Mouse (Mus musculus) left cerebral cortex, postnatal 14 days (tissue): ENCODE measurements around the gene Pawr. TPM values are rescaled to one million over a fixed set of nuclear protein-coding genes. Genes with fewer than 3 reads are reported as not detected.
A peak's percentile ranks its signal among the peaks of the same experiment; 100 is the strongest.
"Not testable (repeated sequence)": the region's sequence is repeated elsewhere in the genome, so short reads cannot be mapped to it uniquely, and the experiment has no call there.

ENCODE experiments used
- DNase-seq, 2 experiments: peaks; one replicate each; pipeline ENCODE4 v3.0.0; 2021 to 2022; ENCODE audit warnings: low spot score in 2 of 2, mixed read lengths in 1 of 2
- intact Hi-C: fragments of 180-260 bp; cut with DNase I; formaldehyde crosslinking; loops from one replicate; pipeline ENCODE4 v1.15.1; 2025
- total RNA-seq, 2 experiments: library from RNA; stranded (reverse); gene quantifications; 2 replicates each; pipeline ENCODE4 v1.2.3; 2021

Pawr gene
- total RNA-seq, 2 experiments from 2014 or later, result 2.6 to 3.2 TPM

DNA sequence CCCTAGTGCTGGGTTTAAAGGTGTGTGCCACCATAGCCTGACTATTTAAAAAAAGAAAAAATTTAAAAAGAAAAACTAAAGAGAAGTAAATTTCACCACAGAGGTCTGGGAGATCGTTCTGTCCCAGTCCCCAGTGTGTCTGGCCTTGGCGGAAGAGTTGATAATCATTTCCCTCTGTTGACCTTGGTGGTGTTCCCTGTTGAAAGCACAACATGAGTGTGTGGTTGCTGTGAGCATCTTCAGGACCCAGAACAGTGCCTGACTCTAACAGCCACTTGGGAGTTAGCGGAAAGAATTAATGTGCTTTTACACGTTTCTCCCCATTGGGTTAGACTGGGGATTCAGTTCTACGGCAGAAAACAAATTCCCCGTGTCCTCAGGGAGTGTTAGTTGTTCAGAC lies 77.1 kb downstream of the Pawr start:
- DNase-seq, result no peak
- intact Hi-C loops, result no loop called here

DNA sequence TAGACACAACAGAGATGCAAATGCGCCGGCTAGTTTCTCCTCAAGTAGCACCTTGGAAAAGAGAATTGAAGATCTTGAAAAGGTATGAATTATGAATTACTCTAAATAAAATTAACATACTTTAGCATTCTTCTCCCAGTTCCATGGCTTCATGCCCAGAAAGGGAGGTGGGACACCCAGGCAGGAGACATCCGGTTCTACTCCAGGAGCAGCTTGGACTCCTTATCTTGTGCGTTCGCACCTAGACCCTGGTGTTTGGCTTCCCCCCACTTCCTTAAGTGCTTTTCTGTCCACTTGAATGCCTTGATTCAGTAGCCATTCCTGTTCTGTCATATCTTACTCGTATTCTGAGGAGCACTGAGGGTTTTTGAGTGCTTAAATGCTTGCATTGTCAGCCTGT lies 77.6 kb downstream of the Pawr start:
- no peak for DNase-seq
- intact Hi-C loops, result no loop called here

DNA sequence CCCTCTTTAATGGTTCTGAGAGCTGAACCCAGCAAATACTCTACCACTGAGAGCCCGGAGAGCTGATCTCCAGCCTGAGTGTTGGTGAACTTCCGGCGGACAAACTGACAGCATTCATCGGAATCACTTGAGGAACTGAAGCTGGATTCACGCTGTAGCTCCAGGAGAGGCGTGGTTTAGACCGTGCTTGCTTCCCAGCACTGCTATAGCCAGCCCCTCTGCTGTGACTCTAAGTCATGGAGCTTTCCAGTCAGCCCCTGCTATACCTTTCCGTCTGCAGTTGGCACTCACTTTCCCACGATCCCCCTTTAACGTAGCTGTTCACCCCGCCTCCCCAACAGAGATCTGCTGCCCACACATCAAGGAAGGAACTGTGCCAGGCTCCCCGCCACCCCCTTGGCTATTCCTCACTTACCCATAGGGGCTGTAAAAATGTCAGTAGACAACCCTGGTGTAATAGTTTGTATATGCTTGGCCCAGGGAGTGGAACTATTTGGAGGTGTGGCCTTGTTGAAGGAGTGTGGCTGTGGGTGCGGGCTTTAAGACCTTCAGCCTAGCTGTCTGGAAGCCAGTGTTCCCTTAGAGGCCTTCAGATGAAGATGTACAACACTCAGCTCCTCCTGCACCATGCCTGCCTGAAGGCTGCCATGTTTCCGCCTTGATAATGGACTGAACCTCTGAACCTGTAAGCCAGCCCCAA lies 83.2 kb downstream of the Pawr start:
- no peak for DNase-seq
- intact Hi-C loops, result loop anchor here (10.0 kb wide), 1 partner anchor 90 kb away; no protein-coding TSS in a partner anchor

DNA sequence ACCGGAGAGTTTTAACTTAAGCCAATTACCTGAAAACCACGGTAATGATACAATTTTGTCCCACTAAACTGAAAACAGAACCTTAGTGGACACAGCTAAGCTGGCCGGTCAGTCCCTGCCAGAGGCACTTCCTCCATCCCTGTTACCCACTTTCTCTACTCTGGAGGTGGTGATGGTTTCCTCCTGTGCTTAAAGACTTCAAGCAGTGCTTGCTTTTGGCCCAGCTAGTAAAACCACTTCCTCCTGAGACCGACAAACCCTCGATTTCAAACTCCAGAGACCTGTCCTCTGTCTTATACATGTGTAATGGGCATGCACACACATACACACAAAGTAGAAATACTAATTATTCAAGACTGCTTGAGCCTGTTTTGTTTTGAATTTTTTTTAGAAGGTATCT lies 85.5 kb downstream of the Pawr start:
- no peak for DNase-seq
- intact Hi-C loops, result loop anchor here (10.0 kb wide), 1 partner anchor 93 kb away; no protein-coding TSS in a partner anchor

DNA sequence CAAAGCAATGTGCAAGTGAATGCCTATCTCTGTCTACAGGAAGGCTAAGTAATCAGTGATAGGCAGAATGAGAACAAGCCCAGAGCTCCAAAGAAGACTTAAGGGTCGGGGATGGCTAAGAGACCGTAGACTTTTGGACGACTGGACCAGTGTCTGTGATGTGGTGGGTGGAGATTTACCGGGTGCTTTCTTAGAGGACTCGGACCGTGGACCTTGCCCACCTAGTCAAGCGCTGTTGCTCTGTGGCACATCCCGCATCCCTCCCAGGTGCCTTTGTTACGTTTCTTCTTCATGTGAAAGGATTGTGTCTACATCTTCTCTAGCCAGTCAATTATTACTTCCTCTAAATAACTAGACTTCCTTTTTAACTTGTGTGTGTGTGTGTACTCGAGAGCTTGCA lies 98.6 kb downstream of the Pawr start:
- intact Hi-C loops, result loop anchor here (10.0 kb wide), 1 partner anchor 496 kb away; no protein-coding TSS in a partner anchor
- DNase-seq, result no peak

DNA sequence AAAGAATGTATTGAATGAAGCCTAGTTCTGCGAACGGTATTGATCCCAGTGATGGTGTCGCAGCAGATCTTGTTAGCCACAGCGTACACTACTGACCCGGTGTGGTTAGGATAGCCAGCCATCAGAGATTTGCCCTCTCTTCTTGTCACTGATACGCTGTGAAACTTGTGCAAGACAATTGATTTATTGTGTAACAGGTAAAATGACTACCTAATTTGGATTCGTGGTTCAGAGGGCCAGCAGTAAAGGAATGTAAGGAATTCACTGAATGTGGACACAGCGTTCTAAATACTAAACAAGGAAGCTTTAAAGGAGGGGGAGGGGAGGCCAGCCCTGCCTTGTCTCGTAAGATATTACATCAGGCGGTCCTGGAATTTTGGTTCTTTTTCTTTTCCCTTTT lies 100.3 kb downstream of the Pawr start:
- no peak for DNase-seq
- intact Hi-C loops, result loop anchor here (10.0 kb wide), 1 partner anchor 497 kb away; no protein-coding TSS in a partner anchor

DNA sequence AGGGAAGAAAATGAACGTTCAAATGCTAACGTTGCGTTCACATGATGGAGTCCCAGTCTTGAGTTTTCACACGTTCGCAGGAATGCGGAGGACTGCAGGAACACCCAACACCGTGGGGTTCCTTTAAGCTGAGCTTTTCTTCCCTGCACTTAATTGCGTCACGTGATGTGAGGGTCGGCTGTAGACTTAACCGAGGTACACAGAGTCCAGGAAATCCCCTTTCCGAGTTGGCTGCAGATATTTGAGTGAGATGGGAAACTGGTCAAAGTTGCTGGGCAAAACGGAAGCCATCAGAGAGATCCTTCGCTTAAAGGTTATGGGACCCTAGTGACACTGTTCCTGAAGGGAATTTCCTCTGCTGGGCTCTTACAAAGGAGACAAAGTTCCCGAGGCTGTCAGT lies 102.1 kb downstream of the Pawr start:
- intact Hi-C loops, result loop anchor here (10.0 kb wide), 1 partner anchor 499 kb away; no protein-coding TSS in a partner anchor
- DNase-seq, result no peak

DNA sequence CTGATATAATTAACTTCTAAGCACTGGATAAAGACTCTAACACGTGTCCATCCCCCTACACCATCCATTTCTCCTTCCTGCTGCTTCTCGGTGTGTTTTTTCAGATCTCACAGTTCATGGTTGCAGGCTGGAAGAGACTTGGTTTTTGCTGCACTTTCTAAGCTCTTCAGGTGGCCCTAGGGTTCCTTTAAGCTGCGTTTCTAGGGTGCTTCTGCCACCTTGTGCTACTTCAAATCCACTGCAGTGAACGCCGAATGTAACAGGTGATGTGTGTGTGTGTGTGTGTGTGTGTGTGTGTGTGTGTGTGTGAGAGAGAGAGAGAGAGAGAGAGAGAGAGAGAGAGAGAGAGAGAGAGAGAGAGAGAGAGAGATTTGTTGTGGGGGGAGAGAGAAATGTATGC lies 103.7 kb downstream of the Pawr start:
- intact Hi-C loops, result loop anchor here (2.0 to 10.0 kb wide), 2 partner anchors 135 to 501 kb away; no protein-coding TSS in a partner anchor
- peak; percentile 57 to 65 for DNase-seq

DNA sequence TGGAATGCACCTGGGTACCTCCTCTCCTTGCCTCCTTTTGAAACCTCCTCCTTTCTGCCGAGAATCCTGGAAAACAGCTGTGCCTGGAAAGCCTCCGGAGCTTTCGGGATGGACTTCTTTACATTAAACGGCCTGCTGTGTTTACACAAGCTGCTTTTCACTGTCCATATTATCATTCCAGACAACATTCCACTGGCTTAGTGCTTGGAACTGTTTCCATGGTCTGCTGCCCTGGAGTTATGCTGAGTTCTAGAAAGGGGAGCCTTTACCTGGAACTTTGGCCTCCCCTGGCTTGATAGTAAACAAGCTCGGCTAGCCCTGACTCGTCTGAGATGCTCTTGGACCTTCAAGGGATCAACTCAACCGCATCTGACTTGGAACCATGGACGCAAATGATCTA lies 104.4 kb downstream of the Pawr start:
- no peak for DNase-seq
- intact Hi-C loops, result loop anchor here (2.0 to 10.0 kb wide), 2 partner anchors 136 to 502 kb away; no protein-coding TSS in a partner anchor

DNA sequence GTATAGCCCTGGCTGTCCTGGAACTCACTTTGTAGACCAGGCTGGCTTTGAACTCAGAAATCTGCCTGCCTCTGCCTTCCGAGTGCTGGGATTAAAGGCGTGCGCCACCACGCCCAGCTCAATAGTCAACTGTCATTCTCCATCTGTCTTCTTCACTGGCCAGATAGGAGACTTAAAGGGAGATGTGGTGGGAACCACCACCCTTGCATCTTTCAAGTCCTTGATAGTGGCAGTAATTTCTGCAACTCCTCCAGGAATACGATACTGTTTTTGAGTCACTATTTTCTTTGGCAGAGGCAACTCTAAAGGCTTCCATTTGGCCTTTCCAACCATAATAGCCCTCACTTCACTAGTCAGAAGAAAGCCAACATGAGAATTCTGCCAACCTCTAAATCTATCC lies 108.3 kb downstream of the Pawr start:
- DNase-seq, intact Hi-C loops: not testable (repeated sequence)

DNA sequence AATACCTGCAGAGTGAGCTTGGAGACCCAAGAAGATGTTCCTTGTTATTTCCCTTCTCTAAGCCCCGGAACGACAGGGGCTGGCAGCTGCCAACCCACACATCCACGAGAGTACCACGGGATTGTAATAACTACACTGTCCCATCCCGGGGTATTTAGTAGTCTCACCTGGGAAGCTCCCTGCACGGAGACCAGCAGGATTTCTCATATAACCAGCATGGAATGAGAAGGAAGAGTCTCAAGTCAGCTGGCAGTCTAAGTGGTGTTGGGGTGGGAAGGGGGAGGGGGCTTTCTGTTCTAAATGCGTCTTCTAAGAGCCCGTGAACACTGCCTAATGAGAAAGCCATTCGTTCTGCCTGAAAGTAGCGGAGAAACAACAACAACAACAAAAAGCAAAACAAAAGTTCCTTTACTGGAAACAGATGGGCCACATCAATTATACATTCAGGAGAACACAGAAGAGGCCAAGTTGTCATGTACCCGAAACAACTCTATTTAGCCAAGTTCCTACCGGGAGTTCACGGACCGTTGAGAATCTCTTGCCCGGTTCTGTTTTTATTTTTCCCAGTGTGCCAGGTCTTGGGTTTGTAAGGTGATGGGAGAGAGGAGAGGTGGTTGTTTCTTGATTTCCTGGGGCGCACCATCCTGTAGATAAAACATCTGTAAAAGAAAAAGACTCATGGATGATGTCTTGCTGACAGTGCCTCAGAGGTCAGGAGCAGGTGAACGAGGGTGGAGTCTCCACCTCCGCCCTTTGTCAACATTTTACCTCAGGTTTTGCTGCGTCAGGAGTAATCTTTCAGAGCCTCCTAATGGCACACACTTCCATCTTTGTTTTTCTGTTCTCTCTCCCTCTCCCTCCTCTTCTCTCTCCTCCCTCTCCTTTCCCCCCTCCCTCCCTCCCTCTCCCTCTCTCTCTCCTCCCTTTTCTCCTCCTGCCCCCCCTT lies 112.3 kb downstream of the Pawr start:
- no peak for DNase-seq
- intact Hi-C loops, result no loop called here

DNA sequence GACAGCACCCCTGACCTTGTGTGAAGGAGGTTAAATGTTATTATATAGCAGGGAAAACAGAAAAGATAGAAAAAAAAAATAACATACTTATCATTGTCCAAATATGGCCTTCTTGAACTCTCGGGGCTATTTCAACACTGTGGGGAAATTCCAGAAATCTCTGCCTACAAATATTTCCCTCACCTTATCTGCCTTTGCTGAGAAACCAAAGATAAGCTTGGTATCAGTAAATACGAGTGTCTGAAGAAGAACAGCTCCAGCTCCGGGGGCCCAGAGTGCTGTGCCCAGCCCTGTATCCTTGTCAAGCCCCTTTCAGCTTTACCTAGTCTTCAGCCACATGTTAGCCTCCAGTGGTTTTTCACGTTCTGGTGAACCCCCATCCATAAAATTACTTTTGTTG lies 113.2 kb downstream of the Pawr start:
- intact Hi-C loops, result no loop called here
- no peak for DNase-seq

DNA sequence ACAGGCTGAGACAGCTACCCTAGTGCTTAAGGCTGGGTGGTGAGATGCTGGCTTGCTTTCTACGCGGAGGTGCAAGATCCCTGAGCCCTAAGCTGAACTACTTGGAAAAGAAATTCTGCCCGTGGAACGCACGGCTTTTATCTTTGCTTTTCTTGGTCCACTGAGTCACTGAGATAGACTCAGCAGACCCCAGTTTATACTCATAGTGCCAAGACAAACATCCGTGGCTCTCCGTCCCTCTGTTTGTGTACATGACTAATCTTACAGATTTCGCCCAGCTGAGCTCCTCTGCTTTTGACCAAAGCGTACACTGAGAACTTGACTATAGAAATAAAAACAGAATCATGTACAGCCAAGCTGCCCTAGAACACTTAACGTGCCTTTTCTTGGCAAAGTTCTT lies 113.7 kb downstream of the Pawr start:
- intact Hi-C loops, result no loop called here
- DNase-seq, result no peak

DNA sequence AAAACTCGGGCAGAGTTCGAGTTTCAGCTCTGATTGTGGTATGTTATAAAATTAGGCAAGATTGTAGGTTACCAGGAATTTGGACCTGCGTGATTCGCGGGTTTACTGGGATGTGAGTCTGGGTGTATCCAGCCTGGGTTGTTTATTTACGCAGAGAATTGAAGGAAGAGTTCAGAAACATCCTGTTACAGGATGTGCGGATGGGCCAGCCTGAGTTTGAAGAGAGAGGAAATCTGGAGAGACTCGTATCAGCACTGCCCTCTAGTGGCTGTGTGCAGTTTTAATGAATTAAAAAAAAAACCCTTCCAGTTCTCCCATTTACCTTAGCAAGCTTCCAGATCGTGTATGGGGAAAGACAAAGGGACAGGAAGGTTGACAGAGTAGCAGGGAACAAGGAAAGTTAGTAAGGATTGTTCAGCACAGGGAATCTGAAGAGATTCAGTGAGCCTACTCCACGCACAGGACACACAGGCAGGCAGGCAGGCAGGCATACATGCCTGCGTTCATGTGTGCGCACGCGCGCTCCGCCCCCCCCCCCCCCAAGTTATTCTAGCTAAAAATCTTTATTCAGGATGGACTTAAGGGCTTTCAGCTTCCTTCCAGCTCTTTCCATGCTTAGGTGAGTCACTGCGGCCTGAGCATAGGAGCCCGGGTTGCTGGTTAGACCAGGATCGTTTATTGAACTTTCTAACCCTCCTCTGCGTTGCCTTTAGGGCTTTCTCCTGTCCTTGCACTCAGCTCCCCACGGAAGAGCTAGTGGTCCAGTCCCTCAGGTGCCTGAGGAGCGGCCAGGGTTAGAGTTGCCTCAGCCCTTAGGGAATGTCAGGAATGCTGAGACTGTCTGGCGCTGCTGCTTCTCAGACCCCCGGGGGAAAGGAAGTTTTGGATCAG lies 114.4 kb downstream of the Pawr start:
- DNase-seq, result peak; percentile 42 to 69
- intact Hi-C loops, result no loop called here

DNA sequence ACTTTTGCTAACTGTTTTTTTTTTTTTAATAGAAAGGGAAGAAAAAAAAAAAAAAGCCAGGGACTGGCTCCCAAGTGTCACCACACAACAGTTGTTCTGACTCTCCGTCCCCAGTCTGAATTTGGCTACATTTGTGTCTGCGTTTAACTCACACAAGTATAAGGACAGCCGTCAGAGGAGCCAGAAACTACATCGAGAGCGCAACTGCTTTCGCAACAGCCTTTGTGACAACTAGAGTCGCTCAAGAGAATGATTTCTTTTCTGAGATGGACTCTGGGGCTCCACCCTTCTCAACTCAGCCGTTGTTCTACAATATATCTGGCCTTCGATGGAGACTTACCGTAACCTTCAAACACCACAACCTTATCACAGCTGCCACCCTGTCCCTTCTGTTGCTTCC lies 115.3 kb downstream of the Pawr start:
- intact Hi-C loops, result no loop called here
- no peak for DNase-seq

DNA sequence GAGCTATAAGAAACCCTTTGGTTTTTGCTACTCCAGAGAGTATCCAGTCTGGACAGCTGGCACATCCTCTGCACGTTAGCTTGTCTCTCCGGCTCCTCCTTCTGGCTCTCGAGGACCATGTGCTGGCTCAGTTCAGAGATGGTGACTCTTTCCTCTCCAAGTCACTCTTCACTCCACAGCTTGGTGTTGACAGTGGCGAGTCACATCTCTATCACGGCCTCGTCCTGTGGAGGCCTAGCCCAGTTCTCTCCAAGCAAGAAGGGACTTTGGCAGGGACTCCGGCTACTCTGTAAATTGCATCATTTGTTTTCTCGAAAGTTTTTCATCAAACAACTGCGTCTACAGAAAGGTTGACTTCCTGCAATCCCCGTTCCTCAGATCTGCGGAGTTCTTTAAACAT lies 116.5 kb downstream of the Pawr start:
- intact Hi-C loops, result no loop called here
- no peak for DNase-seq

DNA sequence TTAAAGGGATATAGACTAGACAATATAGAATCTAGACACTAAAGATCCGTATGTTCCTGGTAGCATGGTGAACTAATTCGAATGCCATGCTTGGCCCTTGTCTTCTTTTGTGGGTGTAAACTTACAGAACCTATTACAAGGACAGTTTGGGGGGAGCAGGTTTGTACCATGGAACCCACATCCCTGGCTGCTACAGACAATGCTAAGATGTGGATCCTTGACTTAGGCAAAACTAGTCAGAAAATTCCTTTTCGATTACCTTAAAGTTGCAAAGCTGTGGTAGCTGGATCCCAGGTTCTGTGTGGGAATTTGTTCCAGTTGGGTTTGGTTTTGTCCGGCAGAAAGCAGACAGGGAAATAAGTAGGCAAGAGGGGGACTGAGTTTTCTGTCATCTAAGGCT lies 118.5 kb downstream of the Pawr start:
- intact Hi-C loops, result loop anchor here (10.0 kb wide), 1 partner anchor 1264 kb away; no protein-coding TSS in a partner anchor
- DNase-seq, result no peak

DNA sequence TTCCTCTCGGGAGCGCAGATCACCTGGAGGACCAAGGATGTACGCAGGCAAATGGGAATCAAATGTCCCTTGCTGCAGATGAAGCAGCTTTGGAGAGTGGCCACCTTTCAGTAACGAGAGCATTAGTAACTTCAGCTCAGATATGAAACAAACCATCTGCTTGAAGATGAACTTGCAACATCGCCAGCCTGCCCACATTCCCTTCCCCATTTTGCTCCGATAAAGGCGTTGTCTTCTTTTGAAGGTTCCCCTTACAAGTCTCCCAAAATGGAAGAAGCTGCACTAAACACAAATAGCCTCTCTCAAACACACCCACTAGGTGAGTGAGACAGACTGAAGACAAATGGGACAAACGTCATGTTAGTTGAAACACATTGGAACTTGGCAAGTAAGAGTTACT lies 119.6 kb downstream of the Pawr start:
- no peak for DNase-seq
- intact Hi-C loops, result loop anchor here (10.0 kb wide), 1 partner anchor 1263 kb away; no protein-coding TSS in a partner anchor

DNA sequence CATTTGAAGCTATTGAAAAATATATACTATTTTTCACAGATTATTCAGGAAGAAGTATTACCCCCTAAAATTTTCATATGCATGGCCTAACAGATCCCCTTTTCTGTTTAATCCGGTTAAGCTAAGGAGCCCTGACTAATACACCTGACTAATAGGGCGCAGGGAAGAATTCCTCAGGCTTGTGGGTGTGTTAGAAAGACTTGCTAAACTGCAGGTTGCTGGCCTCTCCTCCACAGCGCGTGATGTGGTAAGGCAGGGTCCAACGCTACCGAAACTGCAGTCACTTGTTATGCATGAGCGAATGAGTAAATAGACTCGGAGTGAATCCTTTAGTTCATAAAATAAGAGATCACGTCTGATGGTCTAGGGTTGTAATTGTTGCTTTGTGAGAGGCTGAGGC lies 120.5 kb downstream of the Pawr start:
- intact Hi-C loops, result loop anchor here (10.0 kb wide), 1 partner anchor 1262 kb away; no protein-coding TSS in a partner anchor
- DNase-seq, result no peak
